Mouse (Mus musculus) hindbrain, embryonic 16.5 days (tissue): ENCODE results near the gene Prr5. TPM values are rescaled to one million over a fixed set of nuclear protein-coding genes. Genes with fewer than 3 reads are reported as not detected.

Source experiments
- ATAC-seq: fragments of 200-750 bp; cut with Nextera tagmentation; 2 replicates; pipeline ENCODE4 v1.8.0; 2017; ENCODE audit warnings: moderate TSS enrichment, moderate library complexity
- H3K27ac ChIP-seq: fragments of 300-500 bp; sonication (generic); 2 replicates; pipeline ENCODE4 v1.5.1; 2014; ENCODE audit warnings: low read depth, mild to moderate bottlenecking, control low read depth, low read length, moderate library complexity
- H3K27me3 ChIP-seq: fragments of 300-500 bp; sonication (generic); replicated peaks from 2 replicates; pipeline ENCODE4 v1.6.1; 2014; ENCODE audit warnings: low read length; ENCODE audit not compliant: control insufficient read depth, insufficient read depth
- H3K36me3 ChIP-seq: fragments of 300-500 bp; sonication (generic); 2 replicates; pipeline ENCODE4 v1.6.1; 2014; ENCODE audit warnings: mild to moderate bottlenecking, low read length, moderate library complexity, mixed read lengths; ENCODE audit not compliant: control insufficient read depth, insufficient read depth
- H3K4me1 ChIP-seq: fragments of 300-500 bp; sonication (generic); 2 replicates; pipeline ENCODE4 v1.6.1; 2014; ENCODE audit warnings: low read depth, low read length; ENCODE audit not compliant: control insufficient read depth, insufficient read depth
- H3K4me2 ChIP-seq: fragments of 300-500 bp; sonication (generic); 2 replicates; pipeline ENCODE4 v1.6.1; 2014; ENCODE audit warnings: mild to moderate bottlenecking, low read length, control low read depth, moderate library complexity
- H3K4me3 ChIP-seq: fragments of 300-500 bp; sonication (generic); 2 replicates; pipeline ENCODE4 v1.5.1; 2014; ENCODE audit warnings: mild to moderate bottlenecking, low read length, control low read depth, moderate library complexity
- H3K9ac ChIP-seq: fragments of 300-500 bp; sonication (generic); 2 replicates; pipeline ENCODE4 v1.6.1; 2014; ENCODE audit warnings: low read depth, mild to moderate bottlenecking, control low read depth, low read length, moderate library complexity
- H3K9me3 ChIP-seq: fragments of 300-500 bp; sonication (generic); 2 replicates; pipeline ENCODE4 v1.6.1; 2014; ENCODE audit warnings: mild to moderate bottlenecking, low read length, moderate library complexity; ENCODE audit not compliant: control insufficient read depth
- WGBS: fragments of 180-500 bp; shearing (Covaris S2); extraction: QIAGEN DNeasy Blood & Tissue Kit; methylation state at CpG from one replicate; pipeline ENCODE4 v1.1.7; 2014; 5-methylcytosine and 5-hydroxymethylcytosine counted together
- polyA plus RNA-seq: library from polyadenylated mRNA; unstranded; fragments of >200 nt; fragmentation: Nextera tagmentation; extraction: Ambion mirVana; gene quantifications from 2 replicates; pipeline ENCODE4 v1.2.1, GENCODE M21; 2015

Gene Prr5
- polyA plus RNA-seq, 1 experiment from 2014 or later = 30.5 TPM

DNA sequence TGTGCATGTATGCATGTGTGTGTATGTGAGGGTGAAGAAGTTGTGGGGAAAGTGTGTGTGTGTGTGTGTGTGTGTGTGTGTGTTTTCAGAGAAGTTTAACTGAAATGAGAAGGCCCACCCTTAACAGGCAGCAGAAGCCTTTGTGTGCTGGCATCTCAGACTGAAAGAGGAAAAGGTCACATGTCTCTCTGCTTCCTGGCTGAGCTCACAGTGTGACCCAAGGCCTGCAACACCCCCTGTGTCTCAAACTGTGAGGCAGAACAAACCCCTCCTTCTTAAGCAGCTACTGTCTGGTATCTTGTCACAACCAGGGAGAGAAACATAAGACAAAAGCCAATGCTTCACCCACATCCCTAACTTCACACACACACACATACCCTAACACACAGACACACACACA, 31.0 kb upstream of the Prr5 start:
- no peak for ATAC-seq
- no peaks in the 10 kb centered on the region for H3K36me3 ChIP-seq
- no peak overlapping the region for H3K4me3 ChIP-seq
- no peaks in the 10 kb centered on the region for H3K4me1 ChIP-seq
- H3K9ac ChIP-seq = no peak overlapping the region
- no peak overlapping the region for H3K4me2 ChIP-seq
- no peaks in the 10 kb centered on the region for H3K27me3 ChIP-seq
- no peak overlapping the region for H3K27ac ChIP-seq
- no peaks in the 10 kb centered on the region for H3K9me3 ChIP-seq

GRCm38 (mm10) chr15:84639072-84639450, 30.4 kb upstream of the Prr5 start:
- Histone ChIP-seq H3K36me3 (no peaks in the 10 kb centered on the region), H3K9me3 (no peaks in the 10 kb centered on the region), H3K9ac (no peak overlapping the region), H3K4me1 (no peaks in the 10 kb centered on the region), H3K27ac (0 out of 2 replicates have a peak overlapping the region, but pooled peaks have one; percentile 17), H3K27me3 (no peaks in the 10 kb centered on the region), H3K4me3 (no peak overlapping the region), H3K4me2 (no peak overlapping the region)
- 68% methylated on average over 5 of the region's 5 CpGs for WGBS
- ATAC-seq = no peak

DNA sequence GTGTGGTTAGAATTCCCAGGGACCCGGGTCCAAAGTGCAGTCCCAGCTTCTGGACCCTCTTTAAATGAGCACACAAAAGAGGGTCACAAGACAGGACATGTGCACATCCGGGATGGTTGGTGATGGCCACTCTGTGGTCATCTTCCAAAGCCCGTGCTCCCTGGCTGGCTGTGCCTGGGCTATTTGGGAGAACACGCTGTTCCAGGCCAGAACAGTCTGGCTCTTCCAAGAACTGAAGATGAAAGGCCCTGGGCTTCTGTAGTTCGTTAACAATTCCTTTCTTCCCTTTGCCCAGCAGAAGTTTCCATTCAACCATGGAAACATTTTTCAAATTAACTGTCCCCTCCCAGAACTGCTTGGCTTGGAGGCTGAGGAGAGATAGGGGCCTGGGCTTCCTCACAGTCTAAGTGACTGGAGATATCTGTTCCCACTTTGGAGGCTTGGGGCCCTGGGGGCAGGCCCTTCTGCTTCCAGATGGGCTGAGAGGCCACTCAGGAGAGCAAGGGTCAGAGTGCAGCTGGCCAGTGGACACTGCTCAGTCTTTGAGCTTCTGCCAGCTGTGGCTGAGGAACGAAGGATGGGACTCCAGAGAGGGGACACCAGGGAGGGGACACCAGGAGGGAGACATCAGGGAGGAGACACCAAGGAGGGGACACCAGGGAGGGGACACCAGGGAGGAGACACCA, 29.8 kb upstream of the Prr5 start:
- Histone ChIP-seq H3K9me3 (no peaks in the 10 kb centered on the region), H3K4me1 (no peaks in the 10 kb centered on the region), H3K9ac (no peak overlapping the region), H3K4me2 (no peak overlapping the region), H3K4me3 (no peak overlapping the region), H3K27me3 (no peaks in the 10 kb centered on the region), H3K36me3 (no peaks in the 10 kb centered on the region), H3K27ac (0 out of 2 replicates have a peak overlapping the region, but pooled peaks have one; percentile 17)
- whole genome bisulfite sequencing = 52% methylated on average over 6 of the region's 6 CpGs
- peak; percentile 63; the same call in 1 of the 2 replicates for ATAC-seq

DNA sequence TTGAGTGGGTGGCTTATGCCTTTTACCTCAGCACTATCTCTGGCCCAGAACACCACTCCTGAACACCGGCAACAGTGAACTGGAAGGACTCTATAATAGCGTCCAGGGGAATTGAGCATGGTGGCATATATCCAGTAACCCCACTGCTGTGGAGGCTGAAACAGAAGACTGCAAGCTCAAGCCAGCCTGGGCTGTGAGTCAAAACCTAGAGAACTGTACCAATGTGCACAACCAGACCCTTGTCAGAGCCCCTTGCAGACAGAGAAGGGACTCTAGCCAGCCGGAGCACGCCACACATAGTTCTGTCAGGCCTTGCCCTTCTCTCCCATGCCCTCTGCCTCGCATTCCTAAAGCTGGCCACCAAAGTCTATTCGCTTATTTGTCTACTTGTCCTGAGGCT, 28.7 kb upstream of the Prr5 start:
- no peaks in the 10 kb centered on the region for H3K36me3 ChIP-seq
- peaks cover 2% of the 10 kb centered on the region; the same call in 1 of the 2 replicates for H3K9me3 ChIP-seq
- WGBS = 77% methylated on average over 6 of the region's 6 CpGs
- ATAC-seq = peak; percentile 81; the same call in 1 of the 2 replicates
- no peak overlapping the region for H3K4me3 ChIP-seq
- H3K4me2 ChIP-seq = no peak overlapping the region
- no peaks in the 10 kb centered on the region for H3K4me1 ChIP-seq
- H3K27ac ChIP-seq = peak overlapping the region; percentile 29; the same call in 1 of the 2 replicates
- no peaks in the 10 kb centered on the region for H3K27me3 ChIP-seq
- no peak overlapping the region for H3K9ac ChIP-seq

GRCm38 (mm10) chr15:84641127-84641526, 28.3 kb upstream of the Prr5 start:
- Histone ChIP-seq H3K36me3 (no peaks in the 10 kb centered on the region), H3K9me3 (peaks cover 2% of the 10 kb centered on the region; the same call in 1 of the 2 replicates), H3K27me3 (no peaks in the 10 kb centered on the region), H3K4me1 (no peaks in the 10 kb centered on the region), H3K27ac (peak overlapping the region; percentile 29; the same call in 1 of the 2 replicates), H3K9ac (no peak overlapping the region), H3K4me2 (no peak overlapping the region), H3K4me3 (no peak overlapping the region)
- WGBS = 67% methylated on average over 5 of the region's 5 CpGs
- no peak for ATAC-seq

GRCm38 (mm10) chr15:84641948-84642347, 27.5 kb upstream of the Prr5 start:
- Histone ChIP-seq H3K27ac (no peak overlapping the region), H3K9me3 (peaks cover 2% of the 10 kb centered on the region; the same call in 1 of the 2 replicates), H3K36me3 (no peaks in the 10 kb centered on the region), H3K4me1 (no peaks in the 10 kb centered on the region), H3K27me3 (no peaks in the 10 kb centered on the region), H3K4me3 (no peak overlapping the region), H3K9ac (no peak overlapping the region), H3K4me2 (no peak overlapping the region)
- no peak for ATAC-seq
- 100% methylated on average over 1 of the region's 1 CpGs for WGBS

GRCm38 (mm10) chr15:84643178-84643577, 26.2 kb upstream of the Prr5 start:
- Histone ChIP-seq H3K27me3 (no peaks in the 10 kb centered on the region), H3K9me3 (peaks cover 8% of the 10 kb centered on the region), H3K4me2 (no peak overlapping the region), H3K9ac (no peak overlapping the region), H3K36me3 (no peaks in the 10 kb centered on the region), H3K27ac (no peak overlapping the region), H3K4me1 (no peaks in the 10 kb centered on the region), H3K4me3 (no peak overlapping the region)
- no peak for ATAC-seq
- WGBS = 11% methylated on average over 1 of the region's 1 CpGs

GRCm38 (mm10) chr15:84651481-84651880, 17.9 kb upstream of the Prr5 start:
- Histone ChIP-seq H3K27me3 (no peaks in the 10 kb centered on the region), H3K9me3 (peaks cover 6% of the 10 kb centered on the region; the same call in 1 of the 2 replicates), H3K27ac (no peak overlapping the region), H3K4me3 (no peak overlapping the region), H3K4me1 (peaks cover 9% of the 10 kb centered on the region), H3K4me2 (no peak overlapping the region), H3K9ac (no peak overlapping the region), H3K36me3 (no peaks in the 10 kb centered on the region)
- WGBS = 91% methylated on average over 6 of the region's 6 CpGs
- no peak for ATAC-seq

DNA sequence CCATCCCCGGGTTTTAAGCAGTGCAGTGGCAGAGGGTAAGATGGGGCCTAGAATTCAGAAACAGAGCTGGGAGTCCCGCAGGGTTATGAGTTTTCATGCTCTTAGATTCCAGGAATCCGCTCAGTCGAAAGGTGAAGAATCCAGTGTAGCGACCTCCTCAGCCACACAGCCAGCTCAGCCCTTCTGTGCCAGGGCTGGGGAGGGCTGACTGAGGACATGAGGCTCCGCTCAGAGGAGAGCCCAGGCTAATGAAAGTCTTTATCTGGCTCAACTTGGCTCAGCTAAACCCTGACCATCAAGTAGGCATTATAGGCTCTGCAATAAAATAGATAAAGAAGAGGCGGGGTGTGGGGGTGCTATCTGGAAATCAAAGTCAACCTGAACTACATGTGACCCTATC, 16.3 kb upstream of the Prr5 start:
- ATAC-seq = no peak
- Histone ChIP-seq H3K27ac (peak overlapping the region; percentile 85), H3K4me2 (no peak overlapping the region; the same call in 1 of the 2 replicates)

More for the DNA sequence above, 16.3 kb upstream of the Prr5 start:
- no peak overlapping the region for H3K9ac ChIP-seq
- H3K4me3 ChIP-seq = no peak overlapping the region
- no peaks in the 10 kb centered on the region for H3K9me3 ChIP-seq
- whole genome bisulfite sequencing = 96% methylated on average over 7 of the region's 7 CpGs
- H3K36me3 ChIP-seq = no peaks in the 10 kb centered on the region
- peaks cover 12% of the 10 kb centered on the region for H3K4me1 ChIP-seq
- H3K27me3 ChIP-seq = no peaks in the 10 kb centered on the region
